Mouse (Mus musculus) G1E (cell line): ENCODE results near the gene Irf2.

Experiments
- CTCF ChIP-seq: IDR thresholded peaks from 2 replicates; pipeline ENCODE4 v1.5.1; 2012; ENCODE audit warnings: low read depth, low read length, inconsistent platforms, mixed read lengths
- GATA1 ChIP-seq: IDR thresholded peaks from 2 replicates; pipeline ENCODE4 v1.6.1; 2012; ENCODE audit warnings: borderline replicate concordance, low read length, inconsistent platforms, mixed read lengths
- GATA2 ChIP-seq: IDR thresholded peaks from 2 replicates; pipeline ENCODE4 v1.6.1; 2012; ENCODE audit warnings: low read depth, low read length, inconsistent platforms, borderline replicate concordance
- POLR2AphosphoS5 ChIP-seq: IDR thresholded peaks from 2 replicates; pipeline ENCODE4 v1.6.1; 2012; ENCODE audit warnings: low read depth, low read length, inconsistent platforms; ENCODE audit not compliant: insufficient replicate concordance

- TF ChIP-seq CTCF (no peak), GATA1 (no peak), POLR2AphosphoS5 (no peak), GATA2 (no peak)
Measured at GRCm38 (mm10) chr8:46840390-46840789, 100.9 kb downstream of the Irf2 start.
